Mouse (Mus musculus) midbrain, postnatal 0 days (tissue): ENCODE results near the gene Herc6. TPM values are rescaled to one million over a fixed set of nuclear protein-coding genes. Genes with fewer than 3 reads are reported as not detected.

Source experiments
- ATAC-seq: fragments of 200-750 bp; cut with Nextera tagmentation; 2 replicates; pipeline ENCODE4 v1.8.0; 2017; ENCODE audit warnings: moderate number of reproducible peaks, mild to moderate bottlenecking, moderate TSS enrichment, moderate library complexity; ENCODE audit not compliant: low FRiP score
- DNase-seq: peaks from one replicate; pipeline ENCODE4 v3.0.0-alpha.2; 2015; ENCODE audit warnings: low spot score
- H3K27ac ChIP-seq: fragments of 300-500 bp; sonication (generic); 2 replicates; pipeline ENCODE4 v1.5.1; 2014; ENCODE audit warnings: low read depth, mild to moderate bottlenecking, low read length, mixed read lengths
- H3K27me3 ChIP-seq: fragments of 300-500 bp; sonication (generic); 2 replicates; pipeline ENCODE4 v1.6.1; 2014; ENCODE audit warnings: low read length, control low read depth, mixed read lengths; ENCODE audit not compliant: insufficient read depth
- H3K36me3 ChIP-seq: fragments of 300-500 bp; sonication (generic); 2 replicates; pipeline ENCODE4 v1.6.1; 2014; ENCODE audit warnings: low read length, control low read depth, mixed read lengths; ENCODE audit not compliant: insufficient read depth
- H3K4me1 ChIP-seq: fragments of 300-500 bp; sonication (generic); 2 replicates; pipeline ENCODE4 v1.6.1; 2014; ENCODE audit warnings: mild to moderate bottlenecking, control low read depth, antibody characterized with exemption, low read length, mixed read lengths; ENCODE audit not compliant: insufficient read depth
- H3K4me2 ChIP-seq: fragments of 300-500 bp; sonication (generic); 2 replicates; pipeline ENCODE4 v1.6.1; 2014; ENCODE audit warnings: low read depth, mild to moderate bottlenecking, low read length, mixed read lengths; ENCODE audit not compliant: poor library complexity, severe bottlenecking
- H3K4me3 ChIP-seq: fragments of 300-500 bp; sonication (generic); 2 replicates; pipeline ENCODE4 v1.5.1; 2014; ENCODE audit warnings: low read depth, mild to moderate bottlenecking, low read length, moderate library complexity
- H3K9ac ChIP-seq: fragments of 300-500 bp; sonication (generic); replicated peaks from 2 replicates; pipeline ENCODE4 v1.6.1; 2014; ENCODE audit warnings: mild to moderate bottlenecking, low read length, moderate library complexity, mixed read lengths; ENCODE audit not compliant: poor library complexity, severe bottlenecking
- H3K9me3 ChIP-seq: fragments of 300-500 bp; sonication (generic); 2 replicates; pipeline ENCODE4 v1.6.1; 2016; ENCODE audit warnings: low read length, control low read depth
- CTCF ChIP-seq: IDR thresholded peaks from 2 replicates; pipeline ENCODE4 v1.5.1; 2016; ENCODE audit warnings: antibody characterized with exemption, mild to moderate bottlenecking
- WGBS: fragments of 180-500 bp; shearing (Covaris S2); extraction: QIAGEN DNeasy Blood & Tissue Kit; methylation state at CpG from one replicate; pipeline ENCODE4 v1.1.7; 2014; 5-methylcytosine and 5-hydroxymethylcytosine counted together
- polyA plus RNA-seq: library from polyadenylated mRNA; unstranded; fragments of >200 nt; fragmentation: Nextera tagmentation; extraction: Ambion mirVana; gene quantifications from 2 replicates; pipeline ENCODE4 v1.2.1, GENCODE M21; 2015
- total RNA-seq: library from RNA; depleted of rRNA; stranded (reverse); fragments of >200 nt; gene quantifications from 2 replicates; pipeline ENCODE4 v1.2.3, GENCODE M21; 2014; rRNA removed

Gene Herc6
- total and polyA plus RNA-seq, 2 experiments from 2014 or later, result 1.2 to 1.9 TPM

DNA sequence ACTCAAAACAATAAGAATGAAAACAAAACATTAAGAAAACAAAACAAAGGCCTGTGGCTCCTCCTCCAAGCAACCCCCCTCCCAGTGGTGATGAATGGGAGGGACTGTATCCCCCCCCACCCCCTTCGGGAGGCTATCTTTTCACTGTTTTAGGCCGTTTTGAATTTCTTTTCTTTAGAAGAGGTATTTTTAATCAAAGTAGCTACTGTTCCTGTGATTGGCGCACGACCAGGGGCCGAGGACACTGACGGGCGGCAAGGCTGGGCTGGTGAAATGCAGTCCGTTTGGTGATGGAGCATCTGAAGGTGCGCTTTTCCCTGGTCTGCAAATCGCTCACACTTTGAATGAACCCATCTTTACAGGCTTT, 121.6 kb downstream of the Herc6 start, which contains the start of gene Lancl2:
TSS of gene Lancl2 (plus strand) at position 165 of the 367 bp plus-strand sequence.
- H3K27me3 ChIP-seq, result no peaks in the 10 kb centered on the region
- ATAC-seq (peak; percentile 48), DNase-seq (peak; percentile 67)
- 0% methylated on average over 10 of the region's 10 CpGs for WGBS
- H3K4me1 ChIP-seq, result no peaks in the 10 kb centered on the region
- H3K9ac ChIP-seq, result peak within 1 kb of the TSS; percentile 97
- no peaks in the 10 kb centered on the region for H3K36me3 ChIP-seq
- H3K27ac ChIP-seq, result peak within 1 kb of the TSS; percentile 100
- TF ChIP-seq CTCF, result no peak
- peak within 1 kb of the TSS; percentile 55 for H3K4me2 ChIP-seq
- peak within 1 kb of the TSS; percentile 80 for H3K4me3 ChIP-seq
- no peaks in the 10 kb centered on the region for H3K9me3 ChIP-seq

GRCm38 (mm10) chr6:57702743-57703499, 122.1 kb downstream of the Herc6 start:
- peak overlapping the region; percentile 97 for H3K9ac ChIP-seq
- no peaks in the 10 kb centered on the region for H3K4me1 ChIP-seq
- peak; percentile 98 for ATAC-seq

GRCm38 (mm10) chr6:57703703-57704102, 122.9 kb downstream of the Herc6 start:
- Histone ChIP-seq H3K4me3 (peak overlapping the region; percentile 80), H3K9ac (peak overlapping the region; percentile 97), H3K27ac (peak overlapping the region; percentile 100), H3K4me2 (peak overlapping the region; percentile 55), H3K27me3 (no peaks in the 10 kb centered on the region), H3K4me1 (no peaks in the 10 kb centered on the region), H3K36me3 (no peaks in the 10 kb centered on the region), H3K9me3 (no peaks in the 10 kb centered on the region)
- peak; percentile 35 for DNase-seq
- no peak for TF ChIP-seq CTCF
- WGBS, result 12% methylated on average over 2 of the region's 2 CpGs
- ATAC-seq, result peak; percentile 50

More at GRCm38 (mm10) chr6:57702743-57703499, 122.1 kb downstream of the Herc6 start:
- under 1% methylated on average over 58 of the region's 59 CpGs for WGBS
- Histone ChIP-seq H3K27me3 (no peaks in the 10 kb centered on the region), H3K4me2 (peak overlapping the region; percentile 55), H3K27ac (peak overlapping the region; percentile 100), H3K4me3 (peak overlapping the region; percentile 80), H3K9me3 (no peaks in the 10 kb centered on the region), H3K36me3 (no peaks in the 10 kb centered on the region)
- TF ChIP-seq CTCF, result no peak
- DNase-seq, result peak; percentile 96

DNA sequence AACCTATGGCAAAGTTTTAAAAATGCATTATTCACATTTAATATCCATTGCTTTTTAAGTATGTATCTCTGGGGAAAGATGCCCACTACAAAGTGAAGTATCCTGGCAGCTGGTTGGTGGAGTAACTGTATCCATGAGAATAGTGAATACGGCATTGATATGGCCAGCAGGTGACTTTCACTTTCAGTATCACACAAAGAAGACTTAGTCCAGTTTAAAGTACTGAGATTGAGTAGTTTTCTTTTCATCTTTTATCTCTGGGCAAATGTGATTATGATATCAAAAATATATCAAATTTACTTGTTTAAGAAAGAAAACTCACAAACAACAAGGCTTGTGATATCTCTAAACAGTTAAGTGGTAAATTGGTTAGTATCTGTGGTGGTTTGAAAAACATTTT, 125.9 kb downstream of the Herc6 start:
- no peak for ATAC-seq
- 81% methylated on average over 1 of the region's 1 CpGs for WGBS
- H3K9me3 ChIP-seq, result no peaks in the 10 kb centered on the region
- no peak for DNase-seq
- H3K4me1 ChIP-seq, result no peaks in the 10 kb centered on the region
- no peaks in the 10 kb centered on the region for H3K27me3 ChIP-seq
- no peaks in the 10 kb centered on the region for H3K36me3 ChIP-seq
- no peak overlapping the region for H3K27ac ChIP-seq
- H3K4me2 ChIP-seq, result no peak overlapping the region
- H3K9ac ChIP-seq, result no peak overlapping the region
- TF ChIP-seq CTCF, result no peak
- no peak overlapping the region for H3K4me3 ChIP-seq

DNA sequence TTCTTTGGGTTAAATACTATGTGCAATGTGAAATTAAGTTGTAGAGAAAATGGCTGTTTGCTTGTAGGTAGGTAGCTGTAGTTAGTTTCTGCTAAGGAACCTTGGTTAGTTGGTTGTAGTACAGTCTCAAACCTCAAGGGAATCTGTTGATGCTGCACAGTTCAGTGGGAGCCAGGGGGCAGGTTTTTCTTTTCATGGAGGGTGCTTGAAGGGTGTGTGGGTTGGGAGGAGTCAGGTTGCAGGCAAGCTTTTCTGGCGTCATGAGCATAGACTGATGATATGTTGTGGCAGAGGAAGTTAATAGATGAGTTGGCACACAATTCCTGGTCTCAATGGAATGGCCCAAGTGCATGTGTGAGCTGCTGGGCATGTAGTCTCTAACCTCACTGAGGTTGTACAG, 130.9 kb downstream of the Herc6 start:
- Histone ChIP-seq H3K9me3 (no peaks in the 10 kb centered on the region), H3K4me1 (no peaks in the 10 kb centered on the region), H3K9ac (no peak overlapping the region), H3K27ac (no peak overlapping the region), H3K4me2 (no peak overlapping the region), H3K36me3 (0 out of 2 replicates have a peak, but pooled peaks cover 3% of the 10 kb centered on the region), H3K27me3 (no peaks in the 10 kb centered on the region), H3K4me3 (no peak overlapping the region)
- DNase-seq (no peak), ATAC-seq (no peak)
- 39% methylated on average over 1 of the region's 1 CpGs for WGBS
- TF ChIP-seq CTCF, result no peak

Other genes starting within 250 kb of the Herc6 start
- gene Vmn1r17, start 217.3 kb upstream of the Herc6 start, total RNA-seq, result not detected in 2 replicates
- gene Vmn1r17, start 217.3 kb upstream of the Herc6 start, polyA plus RNA-seq, result not detected in 2 replicates
- not detected in 2 replicates for gene Vmn1r18, start 185.2 kb upstream of the Herc6 start, total RNA-seq
- gene Vmn1r18, start 185.2 kb upstream of the Herc6 start, polyA plus RNA-seq, result not detected in 2 replicates
- gene Vmn1r19, start 177.2 kb upstream of the Herc6 start, total RNA-seq, result not detected in 2 replicates
- not detected in 2 replicates for gene Vmn1r19, start 177.2 kb upstream of the Herc6 start, polyA plus RNA-seq
- gene Vmn1r20, start 152.1 kb upstream of the Herc6 start, total RNA-seq, result not detected in 2 replicates
- gene Vmn1r20, start 152.1 kb upstream of the Herc6 start, polyA plus RNA-seq, result not detected in 2 replicates
- 17.7 and 17.9 TPM in 2 replicates for gene Ppm1k, start 45.5 kb upstream of the Herc6 start, total RNA-seq
- gene Ppm1k, start 45.5 kb upstream of the Herc6 start, polyA plus RNA-seq, result 6.5 and 7.0 TPM in 2 replicates
- 13.7 and 14.9 TPM in 2 replicates for gene Pyurf, start 111.1 kb downstream of the Herc6 start, total RNA-seq
- gene Pyurf, start 111.1 kb downstream of the Herc6 start, polyA plus RNA-seq, result 13.3 and 14.3 TPM in 2 replicates
- 112 and 114 TPM in 2 replicates for gene Lancl2, start 121.5 kb downstream of the Herc6 start, total RNA-seq
- gene Lancl2, start 121.5 kb downstream of the Herc6 start, polyA plus RNA-seq, result 89.5 and 94.1 TPM in 2 replicates
- gene Vopp1, start 244.2 kb downstream of the Herc6 start, total RNA-seq, result 269 and 319 TPM in 2 replicates
- 182 and 188 TPM in 2 replicates for gene Vopp1, start 244.2 kb downstream of the Herc6 start, polyA plus RNA-seq